Mouse (Mus musculus): ENCODE measurements around the gene Tle3.

- TF ChIP-seq CTCF (conservative IDR thresholded peaks at IDR 0.05; ENCODE audit: low read length) (no peak), NANOG (IDR thresholded peaks at IDR 0.05; ENCODE audit: borderline replicate concordance, low read length) (no peak), POU5F1 (IDR thresholded peaks at IDR 0.05; ENCODE audit: borderline replicate concordance, low read length) (no peak)
Measured at GRCm38 (mm10) chr9:61445711-61446222, 73.6 kb downstream of the Tle3 start.
